Mouse (Mus musculus) kidney, postnatal 4 days (tissue): ENCODE data around the gene Vdr.

Source experiments
- DNase-seq, 2 experiments: peaks; one replicate each; pipeline ENCODE4 v3.0.0; 2021; ENCODE audit warnings: mixed read lengths in 2 of 2

The Vdr gene

DNA sequence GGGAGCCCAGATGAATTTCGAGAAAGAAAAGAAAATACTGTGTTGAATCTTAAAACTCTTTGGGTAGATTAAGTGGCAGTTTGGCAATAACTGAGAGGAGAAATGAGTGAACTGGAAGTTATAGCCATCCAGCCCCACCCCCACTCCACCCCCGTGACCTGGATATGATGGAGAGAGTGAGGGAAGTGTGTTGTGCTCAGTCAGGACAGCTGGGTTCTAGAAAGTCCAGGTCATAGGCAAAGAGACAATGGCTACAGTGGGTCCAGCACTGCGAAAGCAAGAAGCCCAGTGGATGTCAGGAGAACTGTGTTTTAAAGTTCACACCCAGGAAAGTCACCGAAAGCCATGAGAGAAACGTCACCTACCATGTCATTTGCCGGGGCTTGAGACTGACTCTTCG, 8.8 kb upstream of the Vdr start:
- no peak for DNase-seq

DNA sequence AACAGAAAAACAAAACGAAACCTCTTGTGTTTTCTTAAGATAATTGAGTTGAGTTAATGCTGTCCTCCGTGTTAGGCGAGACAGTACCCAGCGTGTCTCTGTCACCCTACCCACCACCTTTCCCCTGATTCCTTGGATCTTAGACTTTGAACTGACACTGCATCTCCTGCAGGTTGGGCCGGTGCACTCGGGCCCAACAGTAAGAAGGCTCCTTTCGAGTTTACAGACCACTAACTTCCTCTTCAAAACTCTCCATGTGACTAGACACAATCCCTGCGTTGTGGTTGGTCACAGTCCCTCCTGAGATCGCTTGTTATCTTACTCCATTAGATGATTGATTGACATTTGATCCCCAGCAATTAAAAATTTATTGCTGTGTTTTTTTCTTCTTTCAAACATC, 7.6 kb upstream of the Vdr start:
- no peak for DNase-seq

DNA sequence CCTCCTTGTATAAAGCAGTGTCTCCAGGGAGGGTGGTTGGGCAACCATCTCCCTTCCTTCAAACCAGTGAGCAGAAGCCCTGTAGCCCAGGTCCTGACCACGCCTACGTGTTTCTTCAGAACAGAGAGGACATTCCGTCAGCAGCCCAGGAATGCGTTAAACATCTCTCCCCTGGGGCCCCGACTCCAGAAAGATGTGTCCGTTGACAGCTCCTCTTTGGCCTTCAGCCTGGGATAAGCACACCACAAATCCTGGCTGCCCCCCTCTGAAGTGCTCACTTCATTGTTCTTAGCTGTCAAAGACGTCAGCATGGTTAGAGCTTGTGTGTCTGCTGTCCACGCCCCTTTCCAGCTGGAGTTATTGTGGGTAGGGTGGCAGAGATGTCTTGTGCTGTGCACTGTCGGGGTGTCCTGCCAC, 3.9 kb upstream of the Vdr start:
- DNase-seq, result peak; percentile 55 to 71

DNA sequence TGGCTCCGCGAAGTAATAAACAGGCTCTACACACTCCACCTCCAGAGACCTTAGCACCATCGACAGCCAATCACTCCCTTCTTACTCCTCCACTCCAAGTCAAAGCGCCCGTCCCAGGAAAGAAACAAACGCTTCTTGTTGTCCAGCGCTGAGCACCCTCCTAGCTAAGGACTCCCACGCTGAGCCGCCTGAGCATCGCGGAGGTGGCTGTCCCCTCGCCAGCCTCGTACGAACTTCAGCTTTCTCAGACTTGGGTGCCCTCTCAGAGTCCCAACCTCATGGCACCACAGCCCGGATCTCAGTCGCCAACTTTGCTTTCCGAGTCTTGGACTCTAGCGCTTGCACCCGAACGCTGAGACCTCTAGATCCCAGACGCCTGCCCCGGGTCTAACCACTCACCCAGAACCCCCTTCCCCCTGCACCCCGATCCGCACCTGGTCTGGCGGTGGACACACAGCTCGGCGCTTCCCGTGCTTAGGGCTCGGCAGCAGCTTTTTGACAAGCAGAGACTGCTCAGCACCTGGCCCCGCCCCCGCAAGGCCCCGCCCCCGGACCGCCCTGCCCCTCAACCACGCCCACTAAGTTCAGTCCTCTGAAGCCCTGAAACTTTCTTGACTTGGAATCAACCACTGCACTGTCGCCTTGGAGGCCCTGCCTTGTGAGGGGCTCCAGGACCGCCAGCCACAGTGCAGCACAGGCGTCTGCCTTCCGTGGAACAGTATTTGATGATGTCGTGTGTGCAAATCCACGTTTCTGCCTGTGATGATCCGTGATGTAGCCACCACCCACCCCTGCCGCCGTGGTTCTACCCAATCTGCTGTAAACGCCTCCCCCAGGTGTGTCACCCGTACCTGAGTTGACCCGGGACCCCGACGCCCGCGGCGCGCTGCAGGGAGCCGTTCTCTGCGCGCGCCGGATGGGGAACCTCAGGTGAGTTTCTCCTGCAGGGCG, 2.4 kb downstream of the Vdr start:
- peak; percentile 84 to 89 for DNase-seq

DNA sequence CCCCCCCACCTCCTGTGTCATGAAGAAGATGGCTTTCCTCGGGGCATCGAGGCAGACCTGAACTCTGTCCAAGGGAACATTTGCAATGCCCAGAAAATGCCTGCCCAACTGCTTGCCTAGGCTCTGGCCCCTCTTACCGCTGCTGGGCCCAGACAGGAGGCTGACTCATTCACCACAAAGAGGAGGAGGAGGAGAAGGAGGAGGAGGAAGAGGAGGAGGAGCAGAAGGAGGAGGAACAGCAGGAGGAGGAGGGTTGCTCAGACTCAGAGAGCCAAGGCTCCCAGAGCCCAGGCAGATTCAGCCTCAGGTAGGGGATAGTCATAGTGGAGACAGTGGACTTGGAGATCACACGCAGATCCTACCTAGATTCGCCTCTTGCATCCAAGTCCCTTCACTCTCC, 3.2 kb downstream of the Vdr start:
- no peak for DNase-seq

DNA sequence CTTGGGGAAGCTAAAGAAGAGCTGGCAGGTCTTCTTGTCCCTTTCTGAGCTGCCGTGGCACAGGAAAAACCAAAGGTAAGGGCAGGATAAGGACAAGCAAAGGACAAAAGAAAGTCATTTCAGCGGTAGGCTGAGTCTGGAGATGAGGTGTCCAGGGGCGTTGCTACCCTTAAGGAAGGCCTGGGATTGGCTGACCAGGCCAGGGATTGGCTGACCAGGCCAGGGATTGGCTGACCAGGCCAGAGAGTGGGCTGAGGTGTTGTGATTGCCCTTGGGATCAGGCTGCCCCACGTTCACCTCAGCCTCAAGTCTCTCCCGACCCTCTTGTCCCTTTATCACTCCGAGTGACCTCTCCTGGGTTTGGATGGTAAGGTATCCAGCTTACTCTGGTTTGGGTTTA, 5.1 kb downstream of the Vdr start:
- peak in 1 of 2 experiments; percentile 42 for DNase-seq

DNA sequence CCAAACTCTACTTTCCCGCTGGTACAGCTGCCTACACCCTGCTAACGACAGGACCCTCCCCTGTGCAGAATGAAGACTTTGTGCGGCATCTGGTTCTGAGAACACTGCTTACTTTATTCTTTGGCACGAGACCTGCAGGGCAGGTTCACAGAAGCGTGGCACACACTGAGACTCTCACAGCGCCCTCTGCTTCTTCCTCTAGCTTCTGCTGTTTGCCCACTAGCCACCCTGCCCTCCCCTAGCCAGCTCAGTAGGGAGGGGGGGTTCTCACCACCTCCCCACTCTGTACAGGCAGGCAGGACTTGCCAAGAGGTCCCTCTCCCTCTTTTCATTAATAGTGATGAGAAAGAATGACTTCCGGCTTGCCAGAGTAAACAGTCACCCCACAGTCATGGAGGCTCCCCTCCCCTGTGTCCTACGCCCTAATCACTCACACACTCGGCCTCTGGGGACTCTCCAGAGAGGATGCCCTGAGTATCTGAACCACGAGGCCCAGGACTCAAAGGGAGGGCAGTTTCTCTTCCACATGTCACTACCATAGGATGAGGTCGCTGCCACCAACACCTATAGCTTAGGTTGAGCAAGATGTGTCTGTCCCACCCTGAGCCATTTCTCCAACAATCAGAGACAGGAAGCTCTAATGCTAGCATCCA, 6.0 kb downstream of the Vdr start:
- DNase-seq, result peak; percentile 21 to 43

GRCm38 (mm10) chr15:97903261-97904009, 7.0 kb downstream of the Vdr start:
- DNase-seq, result no peak

- no peak for DNase-seq
Measured at GRCm38 (mm10) chr15:97900991-97901390, 9.4 kb downstream of the Vdr start.

- DNase-seq, result peak; percentile 22 to 42
Measured at GRCm38 (mm10) chr15:97900336-97900912, 10.0 kb downstream of the Vdr start.

GRCm38 (mm10) chr15:97899714-97900113, 10.7 kb downstream of the Vdr start:
- DNase-seq, result peak in 1 of 2 experiments; percentile 32

- DNase-seq, result no peak
Measured at GRCm38 (mm10) chr15:97898791-97899190, 11.6 kb downstream of the Vdr start.

- peak; percentile 33 to 53 for DNase-seq
Measured at GRCm38 (mm10) chr15:97896861-97897654, 13.4 kb downstream of the Vdr start.

DNA sequence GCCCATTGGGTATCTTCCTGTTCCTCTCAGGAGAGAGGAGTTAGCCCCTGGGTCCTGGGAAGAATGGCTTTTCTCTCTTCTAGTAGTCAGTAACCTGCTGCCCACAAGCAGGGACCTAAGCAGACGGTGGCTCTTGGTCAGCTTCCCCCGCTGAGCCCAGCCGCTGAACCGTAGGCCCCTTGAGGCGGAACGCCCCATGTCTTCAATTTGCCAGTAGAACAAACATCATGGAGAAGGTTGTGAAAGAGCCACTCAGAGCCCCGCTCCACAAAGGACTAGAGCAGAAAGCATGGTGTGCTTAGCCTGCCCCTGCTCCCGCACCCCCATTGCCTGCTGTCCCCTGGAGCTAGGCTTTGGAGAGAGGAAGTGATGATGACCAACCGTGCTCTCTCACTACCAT, 14.1 kb downstream of the Vdr start:
- DNase-seq, result peak in 1 of 2 experiments; percentile 47

DNA sequence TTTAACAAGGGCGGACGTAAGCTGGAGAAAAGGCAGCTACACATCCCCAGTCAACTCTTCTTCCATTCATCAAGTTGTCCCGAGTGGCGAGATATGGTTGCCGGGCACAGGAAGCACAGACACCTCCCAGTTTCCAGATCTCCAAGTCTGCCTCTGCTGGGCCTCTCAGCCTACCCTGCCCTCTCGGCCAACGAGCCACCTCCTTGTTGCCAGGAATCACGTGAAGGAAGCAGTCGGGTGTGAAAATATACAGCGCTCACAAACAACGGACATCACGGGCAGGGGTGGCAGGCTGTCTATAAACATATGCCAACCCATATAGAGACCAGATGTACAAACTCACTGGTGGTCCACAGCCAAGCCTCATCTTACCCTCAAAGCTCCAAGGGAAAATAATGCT, 14.6 kb downstream of the Vdr start:
- peak; percentile 41 to 66 for DNase-seq

DNA sequence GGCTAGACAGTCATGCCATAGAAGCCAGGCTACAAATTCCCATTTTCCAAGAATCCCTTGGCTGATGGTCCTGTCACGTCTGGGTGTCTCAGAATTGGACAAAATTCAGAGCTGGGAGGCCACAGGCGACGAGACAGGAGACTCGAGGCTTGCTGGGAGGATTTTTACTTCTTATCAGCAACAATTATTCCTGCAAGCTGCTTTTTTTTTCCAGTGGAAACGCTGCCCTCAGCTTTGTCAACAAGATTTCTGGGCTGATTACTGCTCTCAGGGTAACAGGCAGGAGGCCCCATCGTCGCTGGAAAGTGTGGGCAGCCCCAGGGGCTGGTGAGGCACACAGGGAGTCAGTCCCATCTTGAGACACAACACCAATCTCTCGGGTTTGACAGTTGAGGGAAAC, 17.9 kb downstream of the Vdr start:
- no peak for DNase-seq

DNA sequence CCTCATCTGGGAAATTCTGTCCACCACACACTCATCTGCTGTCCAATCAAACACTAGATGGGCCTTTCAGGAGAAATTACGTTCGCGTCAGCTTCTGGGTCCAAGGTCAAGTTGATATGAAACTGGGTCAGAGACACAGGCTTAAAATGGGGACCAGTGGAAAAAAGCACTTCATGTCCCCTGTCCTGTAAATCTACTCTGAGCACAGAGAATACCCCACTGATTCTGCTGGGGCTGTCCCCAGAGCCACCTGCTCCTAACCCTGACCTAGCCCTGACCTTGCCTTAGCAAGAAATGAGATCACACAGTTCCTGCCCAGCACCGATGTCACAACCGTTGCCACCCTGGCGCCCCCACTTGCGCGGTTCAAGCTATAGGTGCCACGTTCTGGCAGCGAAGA, 20.0 kb downstream of the Vdr start:
- no peak for DNase-seq

DNA sequence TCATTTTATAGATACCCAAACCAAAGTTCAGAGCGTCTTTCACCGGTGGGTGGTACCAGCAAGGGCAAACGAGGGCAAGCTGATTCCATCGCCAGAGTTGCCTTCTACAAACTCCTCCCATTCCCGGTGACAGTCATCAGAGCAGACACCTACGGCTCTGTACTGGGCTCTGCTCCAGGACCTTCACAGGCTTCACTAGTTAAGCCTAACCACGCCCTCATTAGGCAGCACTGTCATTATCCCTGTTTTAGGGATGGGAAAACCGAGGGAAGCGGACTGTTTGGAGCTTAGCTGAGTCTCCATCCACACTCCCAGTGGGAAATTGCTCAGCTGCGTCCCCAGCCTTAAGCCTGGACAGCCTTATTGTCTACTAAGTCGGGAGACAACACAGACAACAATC, 20.4 kb downstream of the Vdr start:
- peak in 1 of 2 experiments; percentile 23 for DNase-seq

DNA sequence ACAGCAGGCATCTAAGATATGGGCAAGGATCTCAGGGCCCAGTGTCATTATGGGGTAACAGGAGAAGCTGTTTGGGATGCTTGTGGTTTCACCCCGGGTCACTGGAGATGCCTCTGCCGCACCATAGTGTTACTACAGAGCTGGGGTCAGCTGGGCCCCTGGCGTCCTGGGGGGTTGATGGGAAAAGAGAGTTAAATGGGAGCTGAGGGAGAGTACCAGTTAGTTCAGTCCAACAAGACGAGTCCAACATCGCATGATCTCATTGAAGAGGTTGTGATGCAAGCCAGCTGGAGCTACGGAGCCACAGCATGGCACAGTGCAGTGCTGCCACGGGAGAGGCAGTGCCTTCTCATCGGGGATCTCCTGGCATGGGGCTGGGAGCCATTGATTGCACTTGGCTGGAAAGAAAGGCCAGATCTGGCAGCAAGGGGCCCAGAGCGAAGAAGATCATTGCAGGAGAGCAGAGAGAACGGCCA, 22.9 kb downstream of the Vdr start:
- DNase-seq, result no peak

DNA sequence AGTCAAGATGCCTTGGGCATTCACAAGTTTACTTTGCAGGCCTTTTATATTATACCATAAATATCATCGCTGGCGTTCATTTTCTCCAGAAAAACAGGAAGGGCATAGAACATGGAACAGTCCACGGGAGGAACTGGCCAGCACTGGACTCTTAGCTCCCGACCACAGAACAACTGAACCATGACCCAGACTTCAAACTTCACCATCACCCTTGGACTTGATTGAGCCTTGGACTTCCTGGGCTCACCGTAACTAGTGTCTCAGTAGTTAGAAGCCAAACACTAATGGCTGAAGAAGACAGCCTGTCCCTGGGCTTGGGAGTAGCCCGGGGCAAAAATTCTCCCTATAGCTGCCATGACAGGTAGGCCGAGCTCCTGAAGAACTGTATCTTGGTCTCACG, 29.0 kb downstream of the Vdr start:
- no peak for DNase-seq

- DNase-seq, result no peak
Measured at GRCm38 (mm10) chr15:97880441-97880840, 30.0 kb downstream of the Vdr start.
